Mouse (Mus musculus): ENCODE results near the gene Utp4.
"Not testable (repeated sequence)": the region's sequence is repeated elsewhere in the genome, so short reads cannot be mapped to it uniquely, and the experiment has no call there.

DNA sequence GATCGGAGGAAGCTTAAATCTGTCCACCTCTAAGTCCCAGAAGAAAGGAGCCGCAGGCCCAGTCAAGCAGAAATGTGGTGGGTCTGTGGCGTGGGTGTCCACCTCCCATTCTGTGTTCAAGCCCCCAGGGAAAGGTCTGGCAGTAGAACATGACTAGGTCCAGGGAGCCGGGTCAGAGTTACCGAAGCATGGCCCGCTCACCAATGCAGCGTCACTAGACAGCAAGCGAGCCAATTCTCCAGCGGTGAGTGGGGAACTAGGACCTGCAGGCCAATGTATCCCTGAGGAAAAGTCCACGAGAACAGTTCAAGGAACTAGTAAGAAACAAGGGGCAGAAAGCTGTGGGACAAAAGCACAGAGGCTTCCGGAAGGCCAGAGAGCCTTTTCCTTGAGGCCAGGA lies 9.3 kb upstream of the Utp4 start:
- TF ChIP-seq CTCF (IDR thresholded peaks at IDR 0.05; ENCODE audit: borderline replicate concordance, control insufficient read depth, extremely low read depth, insufficient read depth, low read length, poor library complexity); POLR2A (IDR thresholded peaks at IDR 0.05; ENCODE audit: control insufficient read depth, extremely low read depth, insufficient read depth, low read length, poor library complexity): not testable (repeated sequence)
